Mouse (Mus musculus): Measurements from ENCODE around the gene Brpf1. TPM values are rescaled to one million over a fixed set of nuclear protein-coding genes. Genes with fewer than 3 reads are reported as not detected.

Gene Brpf1
- polyA plus RNA-seq, 1 experiment from 2014 or later: 18.3 TPM

GRCm38 (mm10) chr6:113342297-113342696 is 35.4 kb downstream of the Brpf1 start:
- peaks cover 25% of the 10 kb centered on the region for H3K36me3 ChIP-seq
- no peaks in the 10 kb centered on the region for H3K27me3 ChIP-seq
- H3K4me1 ChIP-seq: peaks cover 29% of the 10 kb centered on the region
- peak overlapping the region; percentile 39; the same call in 1 of the 2 replicates for H3K27ac ChIP-seq
- H3K9ac ChIP-seq: peak overlapping the region; percentile 82; the same call in 1 of the 2 replicates
- no peak for ATAC-seq (ENCODE audit: borderline replicate concordance, extremely low read depth, low FRiP score, low TSS enrichment)
- peak overlapping the region; percentile 77 for H3K4me2 ChIP-seq
- H3K4me3 ChIP-seq: peak overlapping the region; percentile 67
- H3K9me3 ChIP-seq: no peaks in the 10 kb centered on the region
- WGBS: 20% methylated on average over 3 of the region's 7 CpGs

DNA sequence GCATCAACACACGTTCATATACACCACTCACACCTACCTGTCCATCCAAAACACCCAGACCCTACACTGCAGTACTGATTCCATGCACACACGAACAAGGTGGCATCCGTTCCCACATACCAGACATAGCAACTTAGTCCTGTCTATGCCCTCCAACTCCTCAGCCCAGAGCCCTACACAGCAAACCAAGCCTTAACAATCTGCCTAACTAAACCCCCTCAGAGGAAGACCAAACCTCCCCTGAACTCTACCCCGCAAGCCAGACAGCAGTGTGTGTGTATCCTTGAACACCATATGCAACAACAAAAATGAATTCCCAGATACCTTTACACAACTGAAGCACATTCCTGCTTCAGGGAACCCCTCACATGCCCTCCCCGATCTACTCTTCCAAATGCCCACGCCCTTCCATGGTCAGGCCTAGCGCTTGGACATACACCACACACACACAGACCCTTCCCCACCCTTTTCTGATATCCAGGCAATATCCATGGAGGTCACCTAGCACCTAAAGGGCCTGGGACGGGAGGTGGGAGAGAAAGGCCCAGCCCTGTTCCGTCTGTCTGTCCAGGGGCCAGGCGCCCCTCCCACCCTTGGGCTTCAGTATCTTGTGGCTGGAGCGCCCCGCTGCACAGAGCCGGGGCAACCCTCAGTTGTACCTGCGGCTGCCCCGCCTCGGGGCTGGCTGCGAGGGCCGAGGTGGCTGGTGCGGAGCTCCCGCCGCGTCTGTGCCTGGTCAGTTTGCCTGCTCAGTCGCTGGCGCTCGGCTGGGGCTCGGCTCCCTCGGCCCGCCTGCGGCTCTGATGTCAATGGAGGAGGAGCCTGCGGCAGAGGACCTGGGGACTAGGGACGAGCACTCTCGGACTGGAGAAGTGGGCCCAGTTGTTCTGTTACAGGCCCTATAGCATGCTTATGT is 36.5 kb downstream of the Brpf1 start, which contains the start of gene Camk1:
Camk1 (minus strand) TSS at position 808 of the 916 bp plus-strand sequence.
- Histone ChIP-seq H3K36me3 (peaks cover 17% of the 10 kb centered on the region), H3K27me3 (no peaks in the 10 kb centered on the region), H3K27ac (peak within 1 kb of the TSS; percentile 62), H3K4me3 (peak within 1 kb of the TSS; percentile 67), H3K4me1 (peaks cover 28% of the 10 kb centered on the region), H3K4me2 (peak within 1 kb of the TSS; percentile 77), H3K9me3 (no peaks in the 10 kb centered on the region), H3K9ac (peak within 1 kb of the TSS; percentile 82)
- WGBS: 8% methylated on average over 32 of the region's 32 CpGs
- ATAC-seq (ENCODE audit: borderline replicate concordance, extremely low read depth, low FRiP score, low TSS enrichment): peak; percentile 91

DNA sequence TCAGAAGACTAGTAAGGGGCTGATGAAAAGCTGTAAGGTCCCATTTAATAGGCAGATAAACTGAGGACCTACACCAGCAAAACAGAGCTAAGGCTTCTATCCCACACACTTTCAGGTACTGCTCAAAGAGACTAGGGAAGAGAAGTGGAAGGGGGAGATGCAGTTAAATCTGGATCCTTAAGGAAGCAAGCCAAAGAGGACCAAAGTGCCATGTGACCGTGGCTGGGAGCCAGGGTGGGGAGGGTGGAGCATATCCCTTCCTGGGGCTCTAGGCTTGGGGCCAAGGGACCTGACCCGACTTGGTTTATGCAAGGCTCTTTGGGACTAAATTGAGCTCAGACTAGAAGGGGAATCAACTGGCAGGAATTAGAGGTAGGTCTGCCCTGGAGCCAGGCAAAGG is 37.4 kb downstream of the Brpf1 start:
- Histone ChIP-seq H3K9ac (no peak overlapping the region; the same call in 1 of the 2 replicates), H3K9me3 (no peaks in the 10 kb centered on the region), H3K4me1 (peaks cover 28% of the 10 kb centered on the region), H3K36me3 (peaks cover 8% of the 10 kb centered on the region; the same call in 1 of the 2 replicates), H3K27me3 (no peaks in the 10 kb centered on the region), H3K4me2 (peak overlapping the region; percentile 77), H3K27ac (peak overlapping the region; percentile 62), H3K4me3 (peak overlapping the region; percentile 67; the same call in 1 of the 2 replicates)
- WGBS: 14% methylated on average over 2 of the region's 2 CpGs
- ATAC-seq (ENCODE audit: borderline replicate concordance, extremely low read depth, low FRiP score, low TSS enrichment): peak; percentile 51; the same call in 1 of the 2 replicates

DNA sequence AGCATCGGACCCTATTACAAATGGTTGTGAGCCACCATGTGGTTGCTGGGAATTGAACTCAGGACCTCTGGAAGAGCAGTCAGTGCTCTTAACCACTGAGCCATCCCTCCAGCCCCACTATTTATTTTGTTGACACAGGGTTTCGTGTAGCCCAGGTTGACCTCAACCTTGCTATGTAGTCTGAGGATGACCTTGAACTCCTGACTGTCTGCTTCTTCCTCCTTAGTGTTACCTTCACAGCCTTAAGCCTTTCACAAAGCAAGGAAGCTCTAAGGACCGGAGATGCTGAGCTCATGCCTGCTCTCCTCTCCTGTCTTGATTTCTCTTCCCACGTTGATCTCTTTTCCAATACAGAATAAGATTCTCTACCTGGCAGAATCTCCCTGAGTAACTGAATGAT is 40.0 kb downstream of the Brpf1 start:
- no peaks in the 10 kb centered on the region for H3K9me3 ChIP-seq
- no peaks in the 10 kb centered on the region for H3K36me3 ChIP-seq
- H3K4me2 ChIP-seq: no peak overlapping the region
- H3K9ac ChIP-seq: no peak overlapping the region
- no peak overlapping the region for H3K4me3 ChIP-seq
- 54% methylated on average over 4 of the region's 4 CpGs for WGBS
- no peak overlapping the region for H3K27ac ChIP-seq
- H3K27me3 ChIP-seq: no peaks in the 10 kb centered on the region
- peaks cover 28% of the 10 kb centered on the region for H3K4me1 ChIP-seq
- ATAC-seq (ENCODE audit: borderline replicate concordance, extremely low read depth, low FRiP score, low TSS enrichment): no peak

DNA sequence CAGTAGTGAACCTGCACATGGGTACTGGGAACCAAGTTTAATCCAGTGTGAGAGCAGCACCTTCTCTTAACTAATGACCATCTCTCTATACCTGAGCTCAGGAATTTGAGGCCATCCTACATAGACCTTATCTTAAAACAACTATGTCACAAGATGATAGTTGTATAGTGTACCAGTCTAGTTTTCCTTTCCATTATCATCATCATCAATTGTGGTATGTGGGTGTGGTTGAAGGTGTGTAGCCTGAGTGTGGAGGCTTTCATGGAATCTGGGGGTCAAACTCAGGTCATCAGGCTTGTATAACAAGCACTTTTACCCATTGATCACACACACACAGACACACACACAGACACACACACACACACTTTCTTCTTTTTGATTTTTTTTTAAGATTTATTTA is 43.6 kb downstream of the Brpf1 start:
- H3K4me1 ChIP-seq: 0 out of 2 replicates have a peak, but pooled peaks cover 5% of the 10 kb centered on the region
- H3K9ac ChIP-seq: no peak overlapping the region
- ATAC-seq (ENCODE audit: borderline replicate concordance, extremely low read depth, low FRiP score, low TSS enrichment): no peak
- no peak overlapping the region for H3K4me2 ChIP-seq
- no peaks in the 10 kb centered on the region for H3K36me3 ChIP-seq
- no peaks in the 10 kb centered on the region for H3K9me3 ChIP-seq
- H3K27me3 ChIP-seq: no peaks in the 10 kb centered on the region
- H3K4me3 ChIP-seq: no peak overlapping the region
- H3K27ac ChIP-seq: no peak overlapping the region

GRCm38 (mm10) chr6:113351161-113351560 is 44.2 kb downstream of the Brpf1 start:
- Histone ChIP-seq H3K36me3 (no peaks in the 10 kb centered on the region), H3K4me1 (0 out of 2 replicates have a peak, but pooled peaks cover 5% of the 10 kb centered on the region), H3K9ac (no peak overlapping the region), H3K27ac (no peak overlapping the region), H3K27me3 (no peaks in the 10 kb centered on the region), H3K4me2 (no peak overlapping the region), H3K9me3 (no peaks in the 10 kb centered on the region), H3K4me3 (no peak overlapping the region)
- ATAC-seq (ENCODE audit: borderline replicate concordance, extremely low read depth, low FRiP score, low TSS enrichment): no peak
- 65% methylated on average over 1 of the region's 1 CpGs for WGBS

GRCm38 (mm10) chr6:113351653-113352052 is 44.7 kb downstream of the Brpf1 start:
- Histone ChIP-seq H3K4me3 (no peak overlapping the region), H3K36me3 (no peaks in the 10 kb centered on the region), H3K4me1 (0 out of 2 replicates have a peak, but pooled peaks cover 5% of the 10 kb centered on the region), H3K9ac (no peak overlapping the region), H3K4me2 (no peak overlapping the region), H3K9me3 (no peaks in the 10 kb centered on the region), H3K27ac (no peak overlapping the region), H3K27me3 (no peaks in the 10 kb centered on the region)
- WGBS: 46% methylated on average over 10 of the region's 10 CpGs
- no peak; the same call in 1 of the 2 replicates for ATAC-seq (ENCODE audit: borderline replicate concordance, extremely low read depth, low FRiP score, low TSS enrichment)

DNA sequence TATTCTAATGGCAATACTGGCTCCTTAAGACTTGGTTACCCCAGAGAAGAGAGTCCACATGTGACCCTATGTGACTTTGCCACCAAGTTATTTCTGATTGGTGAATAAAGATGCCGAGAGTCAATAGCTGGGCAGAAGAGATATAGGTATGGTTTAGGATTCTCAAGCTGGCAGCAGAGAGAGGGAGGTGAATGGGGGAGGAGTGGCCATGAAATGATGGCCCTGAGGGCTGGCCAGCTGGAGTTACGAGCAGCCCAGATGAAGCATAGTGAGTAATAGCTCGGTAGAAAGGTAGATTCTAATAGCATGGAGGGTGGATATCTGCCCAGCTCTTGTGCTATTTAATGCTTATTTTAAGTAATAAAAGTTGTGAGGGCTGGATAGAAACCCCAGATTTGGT is 45.9 kb downstream of the Brpf1 start:
- H3K36me3 ChIP-seq: no peaks in the 10 kb centered on the region
- H3K4me2 ChIP-seq: no peak overlapping the region
- no peak overlapping the region for H3K9ac ChIP-seq
- WGBS: 67% methylated on average over 3 of the region's 3 CpGs
- no peak overlapping the region for H3K27ac ChIP-seq
- H3K4me1 ChIP-seq: 0 out of 2 replicates have a peak, but pooled peaks cover 5% of the 10 kb centered on the region
- ATAC-seq (ENCODE audit: borderline replicate concordance, extremely low read depth, low FRiP score, low TSS enrichment): no peak
- no peaks in the 10 kb centered on the region for H3K9me3 ChIP-seq
- H3K27me3 ChIP-seq: no peaks in the 10 kb centered on the region
- no peak overlapping the region for H3K4me3 ChIP-seq

DNA sequence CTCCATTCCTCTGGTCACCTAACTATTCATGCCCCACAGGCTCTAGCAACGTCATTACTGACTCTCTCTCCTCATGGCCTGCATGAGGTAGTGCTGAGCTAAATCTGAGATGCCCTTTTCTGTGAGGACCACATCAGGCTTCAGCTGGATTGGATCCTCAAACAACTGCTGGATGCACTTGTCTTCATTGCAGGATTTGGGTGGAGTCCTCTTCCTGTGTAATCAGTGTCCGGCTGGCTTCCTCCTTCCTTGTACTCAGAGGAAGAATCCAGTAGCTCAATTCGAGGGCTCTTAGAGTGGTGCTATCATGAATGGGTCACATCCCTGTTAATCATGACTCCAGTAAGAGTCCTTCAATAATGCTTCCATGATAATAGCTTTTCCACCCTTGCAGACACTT is 46.8 kb downstream of the Brpf1 start:
- ATAC-seq (ENCODE audit: borderline replicate concordance, extremely low read depth, low FRiP score, low TSS enrichment): no peak
- 58% methylated on average over 3 of the region's 3 CpGs for WGBS
- no peaks in the 10 kb centered on the region for H3K36me3 ChIP-seq

DNA sequence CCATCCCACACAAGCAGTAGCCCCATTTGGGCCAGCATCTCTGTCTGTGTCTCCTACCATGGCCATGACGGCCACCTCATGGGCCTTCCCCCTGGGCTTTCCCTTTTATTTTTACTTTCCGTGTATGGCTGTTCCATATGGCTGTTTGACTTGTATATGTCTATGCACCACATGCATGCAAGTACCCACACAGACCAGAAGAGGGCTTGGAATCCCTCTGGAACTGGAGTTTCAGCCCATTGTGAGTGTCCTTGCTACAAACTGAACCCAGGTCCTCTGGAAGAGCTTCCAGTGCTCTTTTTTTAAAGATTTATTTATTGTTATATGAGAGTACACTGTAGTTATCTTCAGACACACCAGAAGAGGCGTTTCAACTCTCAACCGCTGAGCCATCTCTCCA is 54.5 kb downstream of the Brpf1 start:
- WGBS: 72% methylated on average over 4 of the region's 4 CpGs
- H3K27me3 ChIP-seq: no peaks in the 10 kb centered on the region
- H3K9ac ChIP-seq: no peak overlapping the region
- ATAC-seq (ENCODE audit: borderline replicate concordance, extremely low read depth, low FRiP score, low TSS enrichment): no peak
- H3K4me2 ChIP-seq: no peak overlapping the region
- H3K4me1 ChIP-seq: no peaks in the 10 kb centered on the region
- H3K27ac ChIP-seq: no peak overlapping the region
- H3K4me3 ChIP-seq: no peak overlapping the region
- H3K9me3 ChIP-seq: no peaks in the 10 kb centered on the region
- peaks cover 3% of the 10 kb centered on the region; the same call in 1 of the 2 replicates for H3K36me3 ChIP-seq

More for the DNA sequence above, 46.8 kb downstream of the Brpf1 start:
- Histone ChIP-seq H3K27ac (no peak overlapping the region), H3K9me3 (no peaks in the 10 kb centered on the region), H3K4me1 (0 out of 2 replicates have a peak, but pooled peaks cover 5% of the 10 kb centered on the region), H3K9ac (no peak overlapping the region), H3K4me2 (no peak overlapping the region), H3K4me3 (no peak overlapping the region), H3K27me3 (no peaks in the 10 kb centered on the region)

GRCm38 (mm10) chr6:113362241-113362640 is 55.3 kb downstream of the Brpf1 start:
- Histone ChIP-seq H3K27ac (no peak overlapping the region), H3K4me1 (no peaks in the 10 kb centered on the region), H3K4me2 (no peak overlapping the region), H3K36me3 (peaks cover 9% of the 10 kb centered on the region; the same call in 1 of the 2 replicates), H3K9me3 (no peaks in the 10 kb centered on the region), H3K27me3 (no peaks in the 10 kb centered on the region), H3K9ac (no peak overlapping the region), H3K4me3 (no peak overlapping the region)
- no peak for ATAC-seq (ENCODE audit: borderline replicate concordance, extremely low read depth, low FRiP score, low TSS enrichment)
- WGBS: 90% methylated on average over 1 of the region's 1 CpGs

DNA sequence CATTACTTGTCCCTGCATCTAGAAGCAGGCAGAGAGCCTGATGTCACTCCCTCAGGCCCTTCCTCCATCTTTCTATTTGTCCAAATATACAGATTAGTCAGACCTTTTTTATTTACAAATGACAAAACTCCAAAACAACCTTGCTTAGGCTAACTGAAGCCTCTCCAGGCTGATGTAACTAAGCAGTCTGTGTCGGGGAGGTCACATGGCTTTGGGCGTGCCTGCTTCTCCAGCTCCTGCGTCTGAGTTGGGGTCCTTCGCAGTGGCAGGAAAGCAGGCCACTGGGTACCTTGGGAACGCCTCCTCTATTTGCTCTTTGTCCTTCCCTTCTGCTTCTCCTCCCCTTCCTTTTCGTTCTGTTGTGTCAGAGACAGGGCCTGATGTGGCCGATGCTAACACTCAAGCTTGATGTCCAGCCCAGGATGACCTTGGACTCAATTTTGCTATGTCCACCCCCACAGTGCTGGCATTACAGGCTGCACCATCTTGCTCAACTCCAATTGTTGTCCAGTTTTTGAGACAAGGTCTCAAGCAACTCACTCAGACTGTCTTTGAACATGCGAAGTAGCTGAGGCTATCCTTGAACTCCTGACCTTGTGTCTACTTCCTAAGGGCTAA is 57.7 kb downstream of the Brpf1 start:
- no peak overlapping the region for H3K27ac ChIP-seq
- no peaks in the 10 kb centered on the region for H3K9me3 ChIP-seq
- no peak overlapping the region for H3K4me2 ChIP-seq
- H3K4me1 ChIP-seq: no peaks in the 10 kb centered on the region
- no peak overlapping the region for H3K9ac ChIP-seq
- peaks cover 21% of the 10 kb centered on the region for H3K36me3 ChIP-seq
- H3K27me3 ChIP-seq: no peaks in the 10 kb centered on the region
- no peak overlapping the region for H3K4me3 ChIP-seq
- no peak for ATAC-seq (ENCODE audit: borderline replicate concordance, extremely low read depth, low FRiP score, low TSS enrichment)
- 69% methylated on average over 8 of the region's 8 CpGs for WGBS

Measured in lung, embryonic 15.5 days (tissue).